Mouse (Mus musculus) erythroblast, embryonic 14.5 days (primary cell): Measurements from ENCODE around the gene Tead1.

Experiments
- GATA1 ChIP-seq: IDR thresholded peaks from 2 replicates; pipeline ENCODE4 v1.6.1; 2012; ENCODE audit warnings: low read length, inconsistent platforms, mixed read lengths
- TAL1 ChIP-seq: IDR thresholded peaks from 3 replicates; pipeline ENCODE4 v1.6.1; 2012; ENCODE audit warnings: low read length, inconsistent platforms, mixed read lengths

DNA sequence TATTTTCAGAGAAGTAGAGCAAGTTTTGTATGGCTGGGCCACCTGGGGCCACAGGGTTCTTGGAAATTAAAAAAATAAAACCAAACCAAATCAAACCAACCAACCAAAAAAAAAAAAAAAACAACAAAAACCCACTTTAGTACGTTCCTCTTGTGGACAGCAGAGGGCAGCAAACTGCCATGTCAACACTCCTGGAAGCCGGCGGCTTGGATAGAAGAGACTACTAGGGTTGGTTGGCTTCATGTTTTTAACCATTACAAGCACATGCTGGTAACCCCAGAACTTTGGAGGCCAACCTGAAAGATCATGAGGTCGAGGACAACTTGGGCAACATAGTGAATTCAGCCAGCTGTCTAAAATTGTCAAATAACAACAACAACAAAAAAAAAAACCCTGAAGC lies 240.7 kb downstream of the Tead1 start:
- no peak for TF ChIP-seq GATA1
- TF ChIP-seq TAL1 = no peak
